Mouse (Mus musculus) neural tube, embryonic 11.5 days (tissue): ENCODE data around the gene Snrpa1. TPM values are rescaled to one million over a fixed set of nuclear protein-coding genes. Genes with fewer than 3 reads are reported as not detected.

Source experiments
- ATAC-seq: fragments of 200-750 bp; cut with Nextera tagmentation; 2 replicates; pipeline ENCODE4 v1.8.0; 2017; ENCODE audit warnings: moderate number of reproducible peaks, mild to moderate bottlenecking, moderate TSS enrichment, moderate library complexity; ENCODE audit not compliant: insufficient read depth, low FRiP score, low TSS enrichment
- DNase-seq: peaks from one replicate; pipeline ENCODE4 v3.0.0-alpha.2; 2015; ENCODE audit warnings: low spot score
- H3K27ac ChIP-seq: fragments of 300-500 bp; sonication (generic); 2 replicates; pipeline ENCODE4 v1.5.1; 2014; ENCODE audit warnings: low read depth, mild to moderate bottlenecking, low read length
- H3K27me3 ChIP-seq: fragments of 300-500 bp; sonication (generic); 2 replicates; pipeline ENCODE4 v1.6.1; 2014; ENCODE audit warnings: mild to moderate bottlenecking, low read length, mixed read lengths; ENCODE audit not compliant: control insufficient read depth, insufficient read depth
- H3K36me3 ChIP-seq: fragments of 300-500 bp; sonication (generic); 2 replicates; pipeline ENCODE4 v1.6.1; 2014; ENCODE audit warnings: mild to moderate bottlenecking, low read length, moderate library complexity, mixed read lengths; ENCODE audit not compliant: control insufficient read depth, insufficient read depth
- H3K4me1 ChIP-seq: fragments of 300-500 bp; sonication (generic); 2 replicates; pipeline ENCODE4 v1.6.1; 2014; ENCODE audit warnings: low read length, mixed read lengths; ENCODE audit not compliant: control insufficient read depth, insufficient read depth
- H3K4me2 ChIP-seq: fragments of 300-500 bp; sonication (generic); 2 replicates; pipeline ENCODE4 v1.6.1; 2014; ENCODE audit warnings: low read depth, mild to moderate bottlenecking, moderate library complexity
- H3K4me3 ChIP-seq: fragments of 300-500 bp; sonication (generic); 2 replicates; pipeline ENCODE4 v1.5.1; 2014; ENCODE audit warnings: low read depth, low read length
- H3K9ac ChIP-seq: fragments of 300-500 bp; sonication (generic); 2 replicates; pipeline ENCODE4 v1.6.1; 2014; ENCODE audit warnings: mild to moderate bottlenecking, low read length
- H3K9me3 ChIP-seq: fragments of 300-500 bp; sonication (generic); 2 replicates; pipeline ENCODE4 v1.6.1; 2016; ENCODE audit warnings: low read length; ENCODE audit not compliant: control insufficient read depth
- WGBS: fragments of 180-500 bp; shearing (Covaris S2); extraction: QIAGEN DNeasy Blood & Tissue Kit; methylation state at CpG from one replicate; pipeline ENCODE4 v1.1.7; 2014; 5-methylcytosine and 5-hydroxymethylcytosine counted together
- polyA plus RNA-seq: library from polyadenylated mRNA; unstranded; fragments of >200 nt; fragmentation: Nextera tagmentation; extraction: Ambion mirVana; gene quantifications from 2 replicates; pipeline ENCODE4 v1.2.1, GENCODE M21; 2014

Gene Snrpa1
- polyA plus RNA-seq, 1 experiment from 2014 or later = 212 TPM

GRCm38 (mm10) chr7:66060066-66060956, 1.5 kb downstream of the Snrpa1 start:
- Histone ChIP-seq H3K9ac (peak overlapping the region; percentile 81), H3K4me1 (peaks cover 4% of the 10 kb centered on the region; the same call in 1 of the 2 replicates), H3K4me3 (peak overlapping the region; percentile 69), H3K9me3 (no peaks in the 10 kb centered on the region), H3K4me2 (peak overlapping the region; percentile 69), H3K27ac (no peak overlapping the region), H3K36me3 (no peaks in the 10 kb centered on the region), H3K27me3 (no peaks in the 10 kb centered on the region)
- WGBS = under 1% methylated on average over 64 of the region's 64 CpGs
- ATAC-seq (peak; percentile 92), DNase-seq (peak; percentile 92)

- no peak overlapping the region for H3K27ac ChIP-seq
- no peaks in the 10 kb centered on the region for H3K27me3 ChIP-seq
- no peak for ATAC-seq
- 2% methylated on average over 14 of the region's 14 CpGs for WGBS
- H3K4me1 ChIP-seq = peaks cover 4% of the 10 kb centered on the region; the same call in 1 of the 2 replicates
- peak overlapping the region; percentile 69 for H3K4me3 ChIP-seq
- DNase-seq = no peak
- H3K9ac ChIP-seq = peak overlapping the region; percentile 81
- H3K4me2 ChIP-seq = peak overlapping the region; percentile 59
- H3K9me3 ChIP-seq = no peaks in the 10 kb centered on the region
- no peaks in the 10 kb centered on the region for H3K36me3 ChIP-seq
Measured at GRCm38 (mm10) chr7:66061057-66061456, 2.3 kb downstream of the Snrpa1 start.

- Histone ChIP-seq H3K4me3 (no peak overlapping the region), H3K27ac (no peak overlapping the region), H3K4me2 (no peak overlapping the region), H3K9ac (no peak overlapping the region), H3K9me3 (no peaks in the 10 kb centered on the region), H3K27me3 (no peaks in the 10 kb centered on the region), H3K4me1 (peaks cover 12% of the 10 kb centered on the region), H3K36me3 (peaks cover 9% of the 10 kb centered on the region)
- WGBS = 89% methylated on average over 2 of the region's 2 CpGs
- DNase-seq (no peak), ATAC-seq (no peak)
Measured at GRCm38 (mm10) chr7:66076411-66076810, 17.6 kb downstream of the Snrpa1 start.

GRCm38 (mm10) chr7:66079364-66080230, 20.8 kb downstream of the Snrpa1 start, which contains the start of gene Selenos:
Selenos (plus strand) TSS chr7:66079649.
- peak within 1 kb of the TSS; percentile 66 for H3K4me3 ChIP-seq
- H3K27ac ChIP-seq = peak within 1 kb of the TSS; percentile 55; the same call in 1 of the 2 replicates
- peak within 1 kb of the TSS; percentile 92 for H3K4me2 ChIP-seq
- H3K9me3 ChIP-seq = no peaks in the 10 kb centered on the region
- no peaks in the 10 kb centered on the region for H3K27me3 ChIP-seq
- H3K9ac ChIP-seq = peak within 1 kb of the TSS; percentile 77
- WGBS = under 1% methylated on average over 65 of the region's 65 CpGs
- ATAC-seq (peak; percentile 100), DNase-seq (peak; percentile 98)
- H3K36me3 ChIP-seq = peaks cover 7% of the 10 kb centered on the region
- H3K4me1 ChIP-seq = peaks cover 12% of the 10 kb centered on the region

GRCm38 (mm10) chr7:66080231-66080613, 21.4 kb downstream of the Snrpa1 start:
- peak overlapping the region; percentile 77 for H3K9ac ChIP-seq
- 43% methylated on average over 5 of the region's 5 CpGs for WGBS
- H3K27ac ChIP-seq = no peak overlapping the region
- H3K4me2 ChIP-seq = peak overlapping the region; percentile 92
- no peaks in the 10 kb centered on the region for H3K9me3 ChIP-seq
- no peak for ATAC-seq
- DNase-seq = no peak
- peaks cover 5% of the 10 kb centered on the region for H3K36me3 ChIP-seq
- no peaks in the 10 kb centered on the region for H3K27me3 ChIP-seq
- H3K4me3 ChIP-seq = peak overlapping the region; percentile 66
- peaks cover 12% of the 10 kb centered on the region for H3K4me1 ChIP-seq

- no peaks in the 10 kb centered on the region for H3K27me3 ChIP-seq
- WGBS = 93% methylated on average over 6 of the region's 6 CpGs
- H3K4me1 ChIP-seq = peaks cover 11% of the 10 kb centered on the region
- DNase-seq = no peak
- no peak overlapping the region for H3K9ac ChIP-seq
- H3K4me2 ChIP-seq = no peak overlapping the region
- H3K27ac ChIP-seq = no peak overlapping the region
- no peak overlapping the region for H3K4me3 ChIP-seq
- no peaks in the 10 kb centered on the region for H3K9me3 ChIP-seq
- ATAC-seq = no peak
- H3K36me3 ChIP-seq = peaks cover 15% of the 10 kb centered on the region
Measured at GRCm38 (mm10) chr7:66083757-66084156, 25.0 kb downstream of the Snrpa1 start.

- H3K36me3 ChIP-seq = peaks cover 18% of the 10 kb centered on the region
- DNase-seq (no peak), ATAC-seq (no peak)
- H3K27ac ChIP-seq = no peak overlapping the region
- H3K9ac ChIP-seq = no peak overlapping the region
- H3K4me2 ChIP-seq = no peak overlapping the region
- WGBS = 90% methylated on average over 7 of the region's 7 CpGs
- H3K4me1 ChIP-seq = peaks cover 9% of the 10 kb centered on the region
- H3K4me3 ChIP-seq = no peak overlapping the region
- H3K27me3 ChIP-seq = no peaks in the 10 kb centered on the region
- no peaks in the 10 kb centered on the region for H3K9me3 ChIP-seq
Measured at GRCm38 (mm10) chr7:66084546-66084945, 25.7 kb downstream of the Snrpa1 start.

- Histone ChIP-seq H3K36me3 (peaks cover 20% of the 10 kb centered on the region), H3K27ac (no peak overlapping the region), H3K9ac (no peak overlapping the region), H3K9me3 (no peaks in the 10 kb centered on the region), H3K4me1 (no peaks in the 10 kb centered on the region), H3K4me2 (no peak overlapping the region), H3K27me3 (no peaks in the 10 kb centered on the region), H3K4me3 (no peak overlapping the region)
- DNase-seq (no peak), ATAC-seq (no peak)
- 91% methylated on average over 4 of the region's 4 CpGs for whole genome bisulfite sequencing
Measured at GRCm38 (mm10) chr7:66087652-66088051, 28.8 kb downstream of the Snrpa1 start.
